In genomic region chr7:24750695-24751094, GRCm38 (mm10) we compare ENCODE assay signal across 37 mouse cellular contexts. TPM values are rescaled to one million over a fixed set of nuclear protein-coding genes. Genes with fewer than 3 reads are reported as not detected.
DNase-seq lines count a peak whose midpoint lies in the region; ATAC-seq and TF ChIP-seq lines count a peak whose summit lies in the region.
"Had no signal": no experiment of that assay in that cellular context is flagged by ENCODE, and none has a peak within 500 bp of the region (broad histone marks: within the 10 kb centered on the region; RNA-seq: fewer than 3 reads in every experiment).

No protein-coding gene starts in this region.

- H3K4me2 ChIP-seq in heart, embryonic 12.5 days = no peak overlapping the region
- no peak overlapping the region for H3K4me2 ChIP-seq in hindbrain, postnatal 0 days (ENCODE audit: low read depth, low read length)
- H3K4me2 ChIP-seq in midbrain, embryonic 11.5 days = no peak overlapping the region
- H3K4me2 ChIP-seq: limb, embryonic 13.5 days; liver, embryonic 11.5 days; lung, embryonic 15.5 days; midbrain, embryonic 13.5 days; neural tube, embryonic 15.5 days had no signal

- H3K9me3 ChIP-seq in heart, embryonic 12.5 days (replicated peaks) = no peaks in the 10 kb centered on the region
- no peaks in the 10 kb centered on the region for H3K9me3 ChIP-seq in hindbrain, postnatal 0 days (ENCODE audit: low read length)
- H3K9me3 ChIP-seq in hindbrain, embryonic 10.5 days = no peaks in the 10 kb centered on the region
- H3K9me3 ChIP-seq in midbrain, embryonic 10.5 days (replicated peaks) = no peaks in the 10 kb centered on the region
- H3K9me3 ChIP-seq in midbrain, embryonic 11.5 days (ENCODE audit: control insufficient read depth, low read length) = no peaks in the 10 kb centered on the region
- H3K9me3 ChIP-seq: limb, embryonic 13.5 days; lung, embryonic 15.5 days; midbrain, embryonic 13.5 days; neural tube, embryonic 15.5 days had no signal

- no peaks in the 10 kb centered on the region for H3K27me3 ChIP-seq in heart, embryonic 12.5 days (replicated peaks)
- no peaks in the 10 kb centered on the region for H3K27me3 ChIP-seq in hindbrain, postnatal 0 days (ENCODE audit: insufficient read depth, low read length)
- no peaks in the 10 kb centered on the region for H3K27me3 ChIP-seq in hindbrain, embryonic 10.5 days (ENCODE audit: insufficient read depth, poor library complexity, severe bottlenecking)
- no peaks in the 10 kb centered on the region for H3K27me3 ChIP-seq in midbrain, embryonic 10.5 days (ENCODE audit: low read depth, poor library complexity, severe bottlenecking)
- no peaks in the 10 kb centered on the region for H3K27me3 ChIP-seq in midbrain, embryonic 11.5 days (ENCODE audit: control insufficient read depth, insufficient read depth, low read length)
- H3K27me3 ChIP-seq: limb, embryonic 13.5 days; lung, embryonic 15.5 days; midbrain, embryonic 13.5 days; neural tube, embryonic 15.5 days had no signal

- H3K4me1 ChIP-seq in heart, embryonic 12.5 days (replicated peaks) = peaks cover 9% of the 10 kb centered on the region; the same call in 1 of the 2 replicates
- no peaks in the 10 kb centered on the region for H3K4me1 ChIP-seq in hindbrain, postnatal 0 days (ENCODE audit: insufficient read depth, low read length)
- H3K4me1 ChIP-seq in hindbrain, embryonic 10.5 days (replicated peaks) = peaks cover 9% of the 10 kb centered on the region
- H3K4me1 ChIP-seq in midbrain, embryonic 10.5 days = 0 out of 2 replicates have a peak, but pooled peaks cover 3% of the 10 kb centered on the region
- H3K4me1 ChIP-seq in midbrain, embryonic 11.5 days (ENCODE audit: control insufficient read depth, insufficient read depth, low read length) = no peaks in the 10 kb centered on the region
- H3K4me1 ChIP-seq: limb, embryonic 13.5 days; lung, embryonic 15.5 days had no signal

- no peak overlapping the region for H3K9ac ChIP-seq in heart, embryonic 12.5 days
- no peak overlapping the region for H3K9ac ChIP-seq in hindbrain, postnatal 0 days (replicated peaks; ENCODE audit: low read length)
- H3K9ac ChIP-seq in midbrain, embryonic 11.5 days (ENCODE audit: low read length) = no peak overlapping the region
- H3K9ac ChIP-seq: forebrain, postnatal 0 days; limb, embryonic 13.5 days; lung, embryonic 15.5 days; midbrain, embryonic 13.5 days; neural tube, embryonic 15.5 days had no signal

- no peak for TF ChIP-seq CTCF in hindbrain, postnatal 0 days (IDR thresholded peaks at IDR 0.05; ENCODE audit: low read depth)

- no peak overlapping the region for H3K4me3 ChIP-seq in heart, embryonic 12.5 days
- no peak overlapping the region for H3K4me3 ChIP-seq in hindbrain, postnatal 0 days (ENCODE audit: low read length)
- H3K4me3 ChIP-seq in hindbrain, embryonic 10.5 days = no peak overlapping the region
- no peak overlapping the region for H3K4me3 ChIP-seq in midbrain, embryonic 10.5 days
- H3K4me3 ChIP-seq in midbrain, embryonic 11.5 days (ENCODE audit: low read depth, low read length) = no peak overlapping the region
- H3K4me3 ChIP-seq: heart, adult 2 months; limb, embryonic 13.5 days; lung, embryonic 15.5 days; midbrain, embryonic 13.5 days; neural tube, embryonic 15.5 days had no signal

- ATAC-seq in heart, embryonic 12.5 days (ENCODE audit: insufficient number of reproducible peaks, low FRiP score) = 0 out of 2 replicates have a peak, but pooled peaks have one; percentile 42
- no peak for ATAC-seq in hindbrain, postnatal 0 days
- no peak for ATAC-seq in midbrain, embryonic 11.5 days (ENCODE audit: low FRiP score)
- ATAC-seq: activated CD4-positive, CD25-positive, alpha-beta regulatory T cell, adult 4 months; forebrain, postnatal 0 days; inflammation-experienced regulatory T-cells, adult 6 months; midbrain, embryonic 13.5 days had no signal

- no peaks in the 10 kb centered on the region for H3K36me3 ChIP-seq in heart, embryonic 12.5 days
- no peaks in the 10 kb centered on the region for H3K36me3 ChIP-seq in hindbrain, postnatal 0 days (ENCODE audit: insufficient read depth, low read length)
- no peaks in the 10 kb centered on the region for H3K36me3 ChIP-seq in hindbrain, embryonic 10.5 days
- no peaks in the 10 kb centered on the region for H3K36me3 ChIP-seq in midbrain, embryonic 10.5 days
- H3K36me3 ChIP-seq in midbrain, embryonic 11.5 days (ENCODE audit: control insufficient read depth, insufficient read depth, low read length) = no peaks in the 10 kb centered on the region
- H3K36me3 ChIP-seq: limb, embryonic 13.5 days; lung, embryonic 15.5 days; midbrain, embryonic 13.5 days; neural tube, embryonic 15.5 days had no signal

- DNase-seq in heart, postnatal 36 days = no peak
- peak; percentile 12 for DNase-seq in hindbrain, postnatal 0 days (ENCODE audit: low spot score)
- no peak for DNase-seq in hindbrain, embryonic 10.5 days (ENCODE audit: low spot score)
- no peak for DNase-seq in midbrain, embryonic 10.5 days (ENCODE audit: low spot score)
- no peak for DNase-seq in midbrain, embryonic 11.5 days (ENCODE audit: low spot score, missing footprints)
- no peak for DNase-seq in lung, postnatal 14 days
- DNase-seq: adrenal gland, adult 2 months; adrenal gland, postnatal 36 days; B cell, adult 2 months; cerebellum, adult 2 months; forebrain, postnatal 0 days; heart, adult 2 months; kidney, adult 2 months; lung, postnatal 36 days; right cerebral cortex, postnatal 14 days; thymus, postnatal 4 days had no signal

- no peak overlapping the region for H3K27ac ChIP-seq in heart, embryonic 12.5 days (ENCODE audit: poor library complexity, severe bottlenecking)
- no peak overlapping the region for H3K27ac ChIP-seq in hindbrain, postnatal 0 days
- H3K27ac ChIP-seq in hindbrain, embryonic 10.5 days = no peak overlapping the region; the same call in 1 of the 2 replicates
- 0 out of 2 replicates have a peak overlapping the region, but pooled peaks have one; percentile 24 for H3K27ac ChIP-seq in midbrain, embryonic 10.5 days (replicated peaks)
- H3K27ac ChIP-seq in midbrain, embryonic 11.5 days (ENCODE audit: low read depth, low read length) = no peak overlapping the region
- H3K27ac ChIP-seq: heart, adult 2 months; limb, embryonic 13.5 days; lung, embryonic 15.5 days; midbrain, embryonic 13.5 days; neural tube, embryonic 15.5 days had no signal

- intact Hi-C loops in heart, postnatal 36 days (cut with DNase I) = no loop called here

- 30% methylated on average over 4 of the region's 4 CpGs for WGBS in heart, embryonic 12.5 days
- 42% methylated on average over 4 of the region's 4 CpGs for WGBS in hindbrain, postnatal 0 days
- 61% methylated on average over 4 of the region's 4 CpGs for WGBS in hindbrain, embryonic 10.5 days
- 56% methylated on average over 4 of the region's 4 CpGs for WGBS in midbrain, embryonic 10.5 days
- 59% methylated on average over 4 of the region's 4 CpGs for WGBS in midbrain, embryonic 11.5 days

RNA-seq across cellular contexts. Expression of gene Cd177, which starts 9.4 kb away (rescaled TPM):
- 0.06 TPM in 1 of 2 replicates, not detected in the other for polyA plus RNA-seq in heart, embryonic 12.5 days (2016; fragmentation: Nextera tagmentation; extraction: Ambion mirVana)
- total RNA-seq in heart, postnatal 36 days (2021) = under 1 TPM in 1 of 2 experiments, not detected in 1; 0.17 TPM
- 2.2 and 2.8 TPM in 2 replicates for total RNA-seq in hindbrain, postnatal 0 days (2014; rRNA removed)
- polyA plus RNA-seq in hindbrain, postnatal 0 days (2015; fragmentation: Nextera tagmentation; extraction: Ambion mirVana) = 0.38 and 0.55 TPM in 2 replicates
- polyA plus RNA-seq in hindbrain, embryonic 10.5 days (2016; fragmentation: Nextera tagmentation; extraction: Ambion mirVana) = not detected in 2 replicates
- not detected in 2 replicates for polyA plus RNA-seq in midbrain, embryonic 10.5 days (2016; fragmentation: Nextera tagmentation; extraction: Ambion mirVana)
- not detected in 2 replicates for polyA plus RNA-seq in midbrain, embryonic 11.5 days (2014; fragmentation: Nextera tagmentation; extraction: Ambion mirVana)
- total RNA-seq: gastrocnemius, adult 8-10 months; layer of hippocampus, postnatal 25 days; left cerebral cortex, adult 8-10 months; left cerebral cortex, postnatal 36 days had no signal
- polyA plus RNA-seq: adrenal gland, adult 2 months; heart, embryonic 14.5 days; inflammation-experienced regulatory T-cells, adult 6 months; limb, embryonic 13.5 days had no signal

RNA-seq across cellular contexts. Expression of gene Gm4763, which starts 24.0 kb away (rescaled TPM):
- not detected in 2 replicates for polyA plus RNA-seq in heart, embryonic 12.5 days (2016; fragmentation: Nextera tagmentation; extraction: Ambion mirVana)
- not detected for total RNA-seq in heart, postnatal 36 days (2021)
- total RNA-seq in hindbrain, postnatal 0 days (2014; rRNA removed) = not detected in 2 replicates
- polyA plus RNA-seq in hindbrain, postnatal 0 days (2015; fragmentation: Nextera tagmentation; extraction: Ambion mirVana) = not detected in 2 replicates
- not detected in 2 replicates for polyA plus RNA-seq in hindbrain, embryonic 10.5 days (2016; fragmentation: Nextera tagmentation; extraction: Ambion mirVana)
- not detected in 2 replicates for polyA plus RNA-seq in midbrain, embryonic 10.5 days (2016; fragmentation: Nextera tagmentation; extraction: Ambion mirVana)
- not detected in 2 replicates for polyA plus RNA-seq in midbrain, embryonic 11.5 days (2014; fragmentation: Nextera tagmentation; extraction: Ambion mirVana)
- total RNA-seq: adrenal gland, adult 2 months; adrenal gland, postnatal 36 days; forebrain, postnatal 0 days; gastrocnemius, adult 8-10 months; gastrocnemius, postnatal 4 days; heart, adult 2 months; heart, postnatal 25 days; layer of hippocampus, adult 8-10 months; layer of hippocampus, postnatal 25 days; left cerebral cortex, adult 8-10 months; left cerebral cortex, postnatal 36 days; megakaryocyte, adult 5-6 weeks had no signal
- polyA plus RNA-seq: activated CD4-positive, CD25-positive, alpha-beta regulatory T cell, adult 4 months; adrenal gland, adult 2 months; cerebellum, adult 2 months; forebrain, postnatal 0 days; heart, adult 2 months; heart, embryonic 14.5 days; inflammation-experienced regulatory T-cells, adult 6 months; kidney, adult 2 months; limb, embryonic 13.5 days; liver, embryonic 11.5 days; liver, embryonic 16.5 days; lung, embryonic 15.5 days; midbrain, embryonic 13.5 days; neural tube, embryonic 15.5 days; small intestine, adult 2 months; stomach, embryonic 14.5 days had no signal

RNA-seq across cellular contexts. Expression of gene Ceacam10, which starts 26.3 kb away (rescaled TPM):
- not detected in 2 replicates for polyA plus RNA-seq in heart, embryonic 12.5 days (2016; fragmentation: Nextera tagmentation; extraction: Ambion mirVana)
- total RNA-seq in heart, postnatal 36 days (2021) = not detected
- not detected in 2 replicates for total RNA-seq in hindbrain, postnatal 0 days (2014; rRNA removed)
- 0.63 and 0.80 TPM in 2 replicates for polyA plus RNA-seq in hindbrain, postnatal 0 days (2015; fragmentation: Nextera tagmentation; extraction: Ambion mirVana)
- 0.21 TPM in 1 of 2 replicates, not detected in the other for polyA plus RNA-seq in hindbrain, embryonic 10.5 days (2016; fragmentation: Nextera tagmentation; extraction: Ambion mirVana)
- polyA plus RNA-seq in midbrain, embryonic 10.5 days (2016; fragmentation: Nextera tagmentation; extraction: Ambion mirVana) = not detected in 2 replicates
- not detected in 2 replicates for polyA plus RNA-seq in midbrain, embryonic 11.5 days (2014; fragmentation: Nextera tagmentation; extraction: Ambion mirVana)
- total RNA-seq: adrenal gland, adult 2 months; adrenal gland, postnatal 36 days; gastrocnemius, adult 8-10 months; gastrocnemius, postnatal 4 days; heart, adult 2 months; heart, postnatal 25 days; layer of hippocampus, adult 8-10 months; layer of hippocampus, postnatal 25 days; left cerebral cortex, adult 8-10 months; left cerebral cortex, postnatal 36 days had no signal
- polyA plus RNA-seq: activated CD4-positive, CD25-positive, alpha-beta regulatory T cell, adult 4 months; adrenal gland, adult 2 months; forebrain, postnatal 0 days; heart, adult 2 months; heart, embryonic 14.5 days; inflammation-experienced regulatory T-cells, adult 6 months; kidney, adult 2 months; liver, embryonic 11.5 days; lung, embryonic 15.5 days; midbrain, embryonic 13.5 days; stomach, embryonic 14.5 days had no signal

RNA-seq across cellular contexts. Expression of gene BC049730, which starts 41.7 kb away (rescaled TPM):
- not detected in 2 replicates for polyA plus RNA-seq in heart, embryonic 12.5 days (2016; fragmentation: Nextera tagmentation; extraction: Ambion mirVana)
- total RNA-seq in heart, postnatal 36 days (2021) = not detected
- not detected in 2 replicates for total RNA-seq in hindbrain, postnatal 0 days (2014; rRNA removed)
- polyA plus RNA-seq in hindbrain, postnatal 0 days (2015; fragmentation: Nextera tagmentation; extraction: Ambion mirVana) = not detected in 2 replicates
- not detected in 2 replicates for polyA plus RNA-seq in hindbrain, embryonic 10.5 days (2016; fragmentation: Nextera tagmentation; extraction: Ambion mirVana)
- not detected in 2 replicates for polyA plus RNA-seq in midbrain, embryonic 10.5 days (2016; fragmentation: Nextera tagmentation; extraction: Ambion mirVana)
- not detected in 2 replicates for polyA plus RNA-seq in midbrain, embryonic 11.5 days (2014; fragmentation: Nextera tagmentation; extraction: Ambion mirVana)
- total RNA-seq: adrenal gland, adult 2 months; adrenal gland, postnatal 36 days; forebrain, postnatal 0 days; gastrocnemius, adult 8-10 months; gastrocnemius, postnatal 4 days; heart, adult 2 months; heart, postnatal 25 days; layer of hippocampus, adult 8-10 months; layer of hippocampus, postnatal 25 days; left cerebral cortex, adult 8-10 months; left cerebral cortex, postnatal 36 days; megakaryocyte, adult 5-6 weeks had no signal
- polyA plus RNA-seq: activated CD4-positive, CD25-positive, alpha-beta regulatory T cell, adult 4 months; adrenal gland, adult 2 months; cerebellum, adult 2 months; forebrain, postnatal 0 days; heart, adult 2 months; heart, embryonic 14.5 days; inflammation-experienced regulatory T-cells, adult 6 months; kidney, adult 2 months; limb, embryonic 13.5 days; liver, embryonic 11.5 days; liver, embryonic 16.5 days; lung, embryonic 15.5 days; midbrain, embryonic 13.5 days; neural tube, embryonic 15.5 days; small intestine, adult 2 months; stomach, embryonic 14.5 days; thymus, postnatal 0 days had no signal
